ENCODE assay signal across 8 mouse cellular contexts in the genomic region with DNA sequence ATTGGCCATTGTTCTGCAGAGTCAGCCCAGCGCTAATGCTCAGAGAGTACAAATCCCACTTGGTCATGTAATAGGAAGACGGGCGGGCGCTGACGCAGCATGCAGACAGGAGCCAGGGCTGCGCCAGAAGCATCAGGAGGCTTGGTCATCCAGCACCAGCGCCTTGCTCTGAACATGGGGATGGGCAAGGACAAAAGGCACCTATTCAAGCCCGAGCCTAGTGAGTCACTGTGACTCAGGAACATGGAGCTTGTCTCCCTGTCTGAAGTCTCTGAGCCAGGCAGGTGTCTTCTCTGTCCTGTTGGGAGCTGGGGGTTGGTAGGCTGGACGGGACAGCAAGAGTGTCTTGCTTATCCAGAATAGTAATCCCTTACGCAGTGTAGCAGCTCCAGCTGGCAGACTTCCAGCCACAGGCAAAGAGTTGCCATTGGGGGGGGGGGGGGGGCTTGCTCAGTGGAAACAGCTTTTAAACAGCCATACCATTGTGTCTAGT. TPM values are rescaled to one million over a fixed set of nuclear protein-coding genes. Genes with fewer than 3 reads are reported as not detected.
DNase-seq lines count a peak whose midpoint lies in the region; ATAC-seq and TF ChIP-seq lines count a peak whose summit lies in the region.
"Had no signal": no experiment of that assay in that cellular context is flagged by ENCODE, and none has a peak within 500 bp of the region (broad histone marks: within the 10 kb centered on the region; RNA-seq: fewer than 3 reads in every experiment).

No protein-coding gene starts in this region.

- H3K4me3 ChIP-seq in intestine, embryonic 14.5 days (ENCODE audit: low read depth, low read length) = no peak overlapping the region
- H3K4me3 ChIP-seq in intestine, postnatal 0 days (ENCODE audit: low read depth, low read length) = no peak overlapping the region
- H3K4me3 ChIP-seq in midbrain, embryonic 11.5 days (ENCODE audit: low read depth, low read length) = no peak overlapping the region

- no peak overlapping the region for H3K9ac ChIP-seq in intestine, embryonic 14.5 days (ENCODE audit: low read length)
- H3K9ac ChIP-seq in intestine, postnatal 0 days (ENCODE audit: low read depth, low read length) = no peak overlapping the region
- H3K9ac ChIP-seq in midbrain, embryonic 11.5 days (ENCODE audit: low read length) = no peak overlapping the region

- no peak overlapping the region for H3K27ac ChIP-seq in intestine, embryonic 14.5 days (ENCODE audit: low read depth)
- H3K27ac ChIP-seq in intestine, postnatal 0 days (ENCODE audit: low read depth, low read length) = no peak overlapping the region
- H3K27ac ChIP-seq in midbrain, embryonic 11.5 days (ENCODE audit: low read depth, low read length) = no peak overlapping the region

- 53% methylated on average over 10 of the region's 10 CpGs for WGBS in intestine, embryonic 14.5 days
- WGBS in intestine, postnatal 0 days = 57% methylated on average over 10 of the region's 10 CpGs
- 62% methylated on average over 10 of the region's 10 CpGs for WGBS in midbrain, embryonic 11.5 days

- H3K9me3 ChIP-seq in intestine, embryonic 14.5 days (ENCODE audit: control insufficient read depth, low read length) = no peaks in the 10 kb centered on the region
- no peaks in the 10 kb centered on the region for H3K9me3 ChIP-seq in intestine, postnatal 0 days (ENCODE audit: control insufficient read depth)
- no peaks in the 10 kb centered on the region for H3K9me3 ChIP-seq in midbrain, embryonic 11.5 days (ENCODE audit: control insufficient read depth, low read length)

- peak; percentile 59 for DNase-seq in intestine, embryonic 14.5 days (ENCODE audit: low spot score)
- DNase-seq in MN1 (ENCODE audit: low spot score) = peak; percentile 87
- DNase-seq in adrenal gland, postnatal 25 days = peak; percentile 47
- peak; percentile 83 for DNase-seq in midbrain, embryonic 11.5 days (ENCODE audit: low spot score, missing footprints)
- no peak for DNase-seq in cerebellum, adult 8-10 months
- no peak for DNase-seq in layer of hippocampus, adult 9-11 months
- DNase-seq: thymus, postnatal 14 days had no signal

- 0 out of 2 replicates have a peak, but pooled peaks cover 3% of the 10 kb centered on the region for H3K4me1 ChIP-seq in intestine, embryonic 14.5 days (replicated peaks; ENCODE audit: control insufficient read depth, insufficient read depth, low read length)
- no peaks in the 10 kb centered on the region for H3K4me1 ChIP-seq in intestine, postnatal 0 days (replicated peaks; ENCODE audit: control insufficient read depth, insufficient read depth, low read length)
- H3K4me1 ChIP-seq in midbrain, embryonic 11.5 days (ENCODE audit: control insufficient read depth, insufficient read depth, low read length) = no peaks in the 10 kb centered on the region

- 0 out of 2 replicates have a peak overlapping the region, but pooled peaks have one; percentile 4 for H3K4me2 ChIP-seq in intestine, embryonic 14.5 days (ENCODE audit: low read length)
- H3K4me2 ChIP-seq in intestine, postnatal 0 days (replicated peaks; ENCODE audit: low read depth) = no peak overlapping the region
- H3K4me2 ChIP-seq in midbrain, embryonic 11.5 days = no peak overlapping the region

- ATAC-seq in intestine, embryonic 14.5 days (replicated peaks; ENCODE audit: low FRiP score, low TSS enrichment, low read depth) = no peak
- ATAC-seq in intestine, postnatal 0 days = no peak
- no peak for ATAC-seq in midbrain, embryonic 11.5 days (ENCODE audit: low FRiP score)

- H3K36me3 ChIP-seq in intestine, embryonic 14.5 days (ENCODE audit: control insufficient read depth, insufficient read depth, low read length) = no peaks in the 10 kb centered on the region
- no peaks in the 10 kb centered on the region for H3K36me3 ChIP-seq in intestine, postnatal 0 days (ENCODE audit: control insufficient read depth, insufficient read depth)
- H3K36me3 ChIP-seq in midbrain, embryonic 11.5 days (ENCODE audit: control insufficient read depth, insufficient read depth, low read length) = no peaks in the 10 kb centered on the region

- no peak for TF ChIP-seq CTCF in intestine, postnatal 0 days (IDR thresholded peaks at IDR 0.05; ENCODE audit: low read depth)

- no peaks in the 10 kb centered on the region for H3K27me3 ChIP-seq in intestine, embryonic 14.5 days (replicated peaks; ENCODE audit: control insufficient read depth, insufficient read depth, low read length)
- H3K27me3 ChIP-seq in intestine, postnatal 0 days (replicated peaks; ENCODE audit: control insufficient read depth, insufficient read depth, low read length) = no peaks in the 10 kb centered on the region
- no peaks in the 10 kb centered on the region for H3K27me3 ChIP-seq in midbrain, embryonic 11.5 days (ENCODE audit: control insufficient read depth, insufficient read depth, low read length)

RNA-seq across cellular contexts. Expression of a gene that starts 11.5 kb away (rescaled TPM):
- polyA plus RNA-seq in intestine, embryonic 14.5 days (2014; fragmentation: Nextera tagmentation; extraction: Ambion mirVana) = 93.3 and 95.7 TPM in 2 replicates
- polyA plus RNA-seq in intestine, postnatal 0 days (2015; fragmentation: Nextera tagmentation; extraction: Ambion mirVana) = 57.1 and 61.8 TPM in 2 replicates
- total RNA-seq in adrenal gland, postnatal 25 days (2021) = 477 and 524 TPM in 2 replicates
- polyA plus RNA-seq in midbrain, embryonic 11.5 days (2014; fragmentation: Nextera tagmentation; extraction: Ambion mirVana) = 182 and 188 TPM in 2 replicates

RNA-seq across cellular contexts. Expression of a gene that starts 28.4 kb away (rescaled TPM):
- 2.1 and 2.9 TPM in 2 replicates for polyA plus RNA-seq in intestine, embryonic 14.5 days (2014; fragmentation: Nextera tagmentation; extraction: Ambion mirVana)
- polyA plus RNA-seq in intestine, postnatal 0 days (2015; fragmentation: Nextera tagmentation; extraction: Ambion mirVana) = 2.2 and 2.4 TPM in 2 replicates
- 4.3 and 7.9 TPM in 2 replicates for total RNA-seq in adrenal gland, postnatal 25 days (2021)
- polyA plus RNA-seq in midbrain, embryonic 11.5 days (2014; fragmentation: Nextera tagmentation; extraction: Ambion mirVana) = 0.68 and 0.86 TPM in 2 replicates

RNA-seq across cellular contexts. Expression of a gene that starts 33.9 kb away (rescaled TPM):
- polyA plus RNA-seq in intestine, embryonic 14.5 days (2014; fragmentation: Nextera tagmentation; extraction: Ambion mirVana) = not detected in 2 replicates
- polyA plus RNA-seq in intestine, postnatal 0 days (2015; fragmentation: Nextera tagmentation; extraction: Ambion mirVana) = not detected in 2 replicates
- not detected in 2 replicates for total RNA-seq in adrenal gland, postnatal 25 days (2021)
- polyA plus RNA-seq in midbrain, embryonic 11.5 days (2014; fragmentation: Nextera tagmentation; extraction: Ambion mirVana) = not detected in 2 replicates

RNA-seq across cellular contexts. Expression of a gene that starts 48.6 kb away (rescaled TPM):
- polyA plus RNA-seq in intestine, embryonic 14.5 days (2014; fragmentation: Nextera tagmentation; extraction: Ambion mirVana) = 23.2 and 24.6 TPM in 2 replicates
- 10.5 TPM in 2 replicates for polyA plus RNA-seq in intestine, postnatal 0 days (2015; fragmentation: Nextera tagmentation; extraction: Ambion mirVana)
- 12.4 and 13.4 TPM in 2 replicates for total RNA-seq in adrenal gland, postnatal 25 days (2021)
- 23.2 and 29.6 TPM in 2 replicates for polyA plus RNA-seq in midbrain, embryonic 11.5 days (2014; fragmentation: Nextera tagmentation; extraction: Ambion mirVana)

RNA-seq across cellular contexts. Expression of a gene that starts 58.2 kb away (rescaled TPM):
- polyA plus RNA-seq in intestine, embryonic 14.5 days (2014; fragmentation: Nextera tagmentation; extraction: Ambion mirVana) = 79.9 and 81.7 TPM in 2 replicates
- polyA plus RNA-seq in intestine, postnatal 0 days (2015; fragmentation: Nextera tagmentation; extraction: Ambion mirVana) = 107 and 120 TPM in 2 replicates
- 80.7 and 133 TPM in 2 replicates for total RNA-seq in adrenal gland, postnatal 25 days (2021)
- 8.7 and 9.9 TPM in 2 replicates for polyA plus RNA-seq in midbrain, embryonic 11.5 days (2014; fragmentation: Nextera tagmentation; extraction: Ambion mirVana)

Comparison
In these comparisons a context has a peak if more than half of its experiments do, and no peak if none do; other contexts are left out.
1. DNase-seq: peak in intestine, embryonic 14.5 days (single experiment), MN1 (single experiment), adrenal gland, postnatal 25 days (single experiment) and midbrain, embryonic 11.5 days (single experiment); none in cerebellum, adult 8-10 months (single experiment) and layer of hippocampus, adult 9-11 months (single experiment).